Mouse (Mus musculus): Measurements from ENCODE around the gene Ucp2.

Gene Ucp2

GRCm38 (mm10) chr7:100493117-100493483 lies at the start of gene Ucp2:
Gene Ucp2, plus strand, starts transcription at chr7:100493337.
- DNase-seq (ENCODE audit: low read depth): peak; percentile 65

DNA sequence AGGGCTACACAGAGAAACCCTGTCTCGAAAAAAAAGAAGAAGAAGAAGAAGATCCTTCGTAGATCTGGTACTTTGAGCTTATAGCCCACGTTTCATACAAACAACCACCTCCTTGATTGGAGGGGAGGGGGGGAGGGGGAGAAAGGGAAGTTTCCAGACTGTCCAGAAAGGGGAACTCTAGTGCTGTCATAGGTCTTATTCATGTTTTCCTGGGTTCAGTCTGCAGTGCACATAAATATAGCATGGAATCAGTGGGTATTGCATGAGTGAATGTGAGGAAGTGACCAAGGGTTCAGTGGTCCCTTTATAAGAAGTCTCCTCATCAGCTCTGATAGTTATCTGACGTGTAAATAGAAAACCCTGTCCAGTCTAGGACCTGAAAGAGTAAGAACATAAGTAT lies 49.4 kb upstream of the Ucp2 start:
- no peak for DNase-seq (ENCODE audit: low read depth)

- peak; percentile 17 for DNase-seq (ENCODE audit: low read depth)
Observed at GRCm38 (mm10) chr7:100446271-100446670, 46.9 kb upstream of the Ucp2 start.

DNA sequence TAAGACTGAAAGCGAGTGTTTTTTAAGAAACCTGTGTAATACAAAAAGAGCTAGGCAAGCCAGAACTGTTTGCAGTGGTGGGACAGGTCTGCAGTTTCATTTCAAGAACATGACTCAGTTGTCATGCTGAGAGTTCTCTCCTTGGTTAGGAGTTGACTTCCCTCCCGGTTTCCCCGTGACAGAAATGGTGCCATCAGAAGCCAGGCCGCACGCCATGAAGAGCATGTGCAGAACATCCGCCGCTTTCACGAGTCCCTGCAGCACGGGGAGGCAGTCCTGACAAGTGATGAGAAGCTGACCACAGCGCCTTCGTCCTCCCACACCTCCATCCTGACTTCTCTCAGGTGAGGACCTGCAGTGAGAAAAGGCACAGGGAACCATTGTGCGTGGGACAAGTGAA lies 44.6 kb upstream of the Ucp2 start:
- DNase-seq (ENCODE audit: low read depth): no peak

DNA sequence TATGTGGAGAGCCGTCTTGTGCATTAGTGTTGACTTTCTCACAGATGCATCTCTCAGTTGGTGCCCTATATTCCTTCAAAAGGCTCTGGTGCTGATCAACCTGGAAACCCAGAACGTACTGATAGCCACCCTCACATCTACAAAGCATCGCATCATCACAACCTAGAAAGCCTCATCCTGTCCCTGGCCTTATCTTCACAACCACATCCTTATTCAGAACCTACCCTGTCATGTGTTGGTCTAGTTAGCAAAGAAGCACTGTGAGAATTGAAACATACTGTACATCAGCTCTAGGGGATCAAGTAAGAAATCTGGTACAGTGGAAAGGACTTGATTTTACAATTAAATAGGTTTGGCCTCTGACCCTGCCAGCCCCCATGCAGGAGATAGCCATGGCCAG lies 44.2 kb upstream of the Ucp2 start:
- no peak for DNase-seq (ENCODE audit: low read depth)

- no peak for DNase-seq (ENCODE audit: low read depth)
Observed at GRCm38 (mm10) chr7:100458153-100458552, 35.0 kb upstream of the Ucp2 start.

GRCm38 (mm10) chr7:100459862-100460261 lies 33.3 kb upstream of the Ucp2 start:
- no peak for DNase-seq (ENCODE audit: low read depth)

DNA sequence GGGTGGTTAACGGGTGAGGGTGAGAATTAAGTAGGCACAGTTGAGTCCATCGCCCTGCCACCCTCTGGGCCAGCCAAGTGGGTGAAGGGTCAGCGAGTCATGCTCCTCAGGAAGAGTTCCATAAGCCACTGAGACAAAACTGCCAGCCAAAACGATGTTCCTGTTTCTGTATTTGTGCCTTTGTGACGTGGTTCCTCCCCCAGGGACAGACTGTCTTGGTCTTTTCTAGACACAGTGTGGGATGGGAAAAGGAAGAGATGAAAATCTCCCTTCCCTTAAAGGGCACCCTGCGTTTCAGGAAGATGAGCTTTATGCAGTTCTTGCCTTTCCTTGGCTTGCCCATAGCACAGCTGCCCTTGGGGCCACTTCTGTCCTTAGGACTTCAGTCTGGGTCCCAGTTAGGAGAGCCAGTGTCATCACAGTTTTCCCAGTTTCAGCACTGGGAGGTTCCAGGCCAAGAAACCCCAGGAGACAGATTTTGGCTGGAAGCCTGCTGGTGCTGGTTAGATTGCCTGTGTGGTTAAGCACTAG lies 31.5 kb upstream of the Ucp2 start:
- peak; percentile 59 for DNase-seq (ENCODE audit: low read depth)

DNA sequence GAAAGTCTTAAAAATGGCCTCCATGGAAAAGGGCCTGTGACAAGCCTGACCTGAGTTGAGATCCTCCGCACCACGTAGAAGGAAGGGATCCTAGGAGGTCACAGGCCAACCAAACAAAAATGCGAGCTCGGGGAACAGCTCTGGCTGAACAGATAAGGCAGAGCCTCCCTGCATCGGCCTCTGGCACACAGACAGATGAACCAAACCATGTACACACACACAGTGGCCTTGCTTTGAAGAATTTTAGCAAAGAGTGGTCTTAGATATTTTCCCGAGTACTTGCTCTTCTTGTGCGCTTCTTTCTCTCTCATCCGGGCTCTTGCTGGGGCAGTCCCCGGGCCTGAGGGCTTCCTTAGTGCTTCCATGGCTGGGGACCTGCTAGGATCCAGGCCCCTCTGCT lies 29.9 kb upstream of the Ucp2 start:
- no peak for DNase-seq (ENCODE audit: low read depth)

DNA sequence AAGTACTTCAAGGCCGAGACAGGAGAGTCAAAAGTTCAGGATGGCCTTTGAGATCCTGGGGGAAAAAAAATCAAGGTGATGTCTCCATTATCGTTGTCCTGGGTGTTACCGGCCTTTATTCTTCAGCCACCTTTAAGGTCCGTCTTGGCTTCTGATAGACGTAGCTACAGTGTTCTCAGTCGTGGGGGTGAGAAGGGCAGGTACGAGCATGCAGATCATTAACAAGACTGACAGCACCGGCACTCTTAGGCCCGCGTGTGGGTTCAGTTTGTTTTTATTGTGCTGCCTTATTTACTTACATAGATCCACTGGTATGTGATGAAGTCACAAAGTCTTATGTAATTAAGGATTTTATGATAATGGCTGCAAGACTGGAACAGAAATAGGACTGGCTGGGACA lies 29.4 kb upstream of the Ucp2 start:
- DNase-seq (ENCODE audit: low read depth): no peak

DNA sequence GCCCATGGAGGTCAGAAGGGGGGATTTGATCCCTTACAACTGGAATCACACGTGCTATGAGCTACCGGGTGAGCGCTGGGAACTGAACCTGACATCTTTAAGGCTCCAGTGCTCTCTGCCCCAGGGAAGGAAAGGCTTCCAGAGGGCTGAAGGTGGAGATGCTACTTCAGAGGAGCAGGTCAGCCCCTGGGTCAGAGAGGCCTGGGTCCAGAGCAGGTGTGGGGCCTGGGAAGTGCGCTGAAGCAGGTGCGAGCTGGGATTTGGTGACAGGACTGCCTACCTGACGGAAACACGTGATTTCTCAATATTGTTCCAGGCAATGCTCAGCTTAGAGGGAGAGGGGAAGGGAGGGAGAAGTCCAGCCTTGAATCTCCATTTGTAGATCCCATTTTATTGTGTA lies 28.9 kb upstream of the Ucp2 start:
- DNase-seq (ENCODE audit: low read depth): no peak

DNA sequence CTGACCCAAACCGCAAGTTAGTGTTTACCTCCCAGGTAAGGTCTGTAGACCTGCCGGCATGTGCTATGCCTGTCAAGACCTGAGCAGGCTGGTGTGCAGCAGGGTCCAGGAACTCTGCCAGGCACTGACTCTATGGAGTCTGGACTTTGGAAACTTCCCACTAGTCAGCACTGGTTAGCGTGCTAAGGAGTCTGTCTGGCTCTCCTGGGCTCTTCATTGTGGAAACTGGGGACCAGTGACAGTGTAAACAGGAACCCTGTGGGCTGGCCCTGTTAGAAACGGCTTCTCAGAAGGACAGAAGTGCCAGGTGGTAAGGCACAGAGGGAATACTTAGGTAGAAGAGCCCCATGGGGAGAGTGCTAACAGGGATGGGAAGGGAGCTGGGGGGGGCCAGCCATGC lies 27.9 kb upstream of the Ucp2 start:
- peak; percentile 58 for DNase-seq (ENCODE audit: low read depth)

DNA sequence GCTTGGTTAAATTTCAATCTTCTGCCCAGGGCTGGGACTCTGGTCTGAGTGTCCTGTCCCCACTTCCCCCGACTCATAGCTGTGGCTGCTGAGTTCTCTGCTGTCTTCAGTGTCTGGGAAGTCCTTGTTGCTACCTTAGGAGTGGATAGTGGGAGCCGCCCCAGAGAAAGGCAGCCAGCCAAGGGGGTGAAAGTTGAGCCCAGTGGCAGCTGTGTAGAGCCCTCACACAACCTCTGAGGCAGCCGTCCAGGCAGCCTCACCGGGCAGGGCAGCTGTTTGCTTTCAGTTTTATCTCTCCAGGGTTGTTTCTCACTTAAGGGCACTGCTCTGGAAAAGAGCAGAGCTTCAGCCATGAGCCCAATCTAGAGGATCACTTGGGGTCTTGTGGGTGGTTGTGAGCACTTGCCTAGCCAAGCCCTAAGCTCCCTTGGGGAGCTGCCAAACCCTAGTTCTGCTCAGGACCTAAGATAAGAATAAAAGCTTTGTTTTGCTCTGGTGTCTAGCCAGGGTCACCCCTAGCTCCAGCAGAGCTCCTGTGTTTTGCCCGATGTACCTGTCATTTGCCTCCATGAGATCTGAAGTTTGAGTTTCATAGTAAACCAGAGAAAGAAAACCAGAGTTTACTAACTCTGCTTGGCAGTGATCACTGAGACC lies 27.4 kb upstream of the Ucp2 start:
- peak; percentile 85 for DNase-seq (ENCODE audit: low read depth)

DNA sequence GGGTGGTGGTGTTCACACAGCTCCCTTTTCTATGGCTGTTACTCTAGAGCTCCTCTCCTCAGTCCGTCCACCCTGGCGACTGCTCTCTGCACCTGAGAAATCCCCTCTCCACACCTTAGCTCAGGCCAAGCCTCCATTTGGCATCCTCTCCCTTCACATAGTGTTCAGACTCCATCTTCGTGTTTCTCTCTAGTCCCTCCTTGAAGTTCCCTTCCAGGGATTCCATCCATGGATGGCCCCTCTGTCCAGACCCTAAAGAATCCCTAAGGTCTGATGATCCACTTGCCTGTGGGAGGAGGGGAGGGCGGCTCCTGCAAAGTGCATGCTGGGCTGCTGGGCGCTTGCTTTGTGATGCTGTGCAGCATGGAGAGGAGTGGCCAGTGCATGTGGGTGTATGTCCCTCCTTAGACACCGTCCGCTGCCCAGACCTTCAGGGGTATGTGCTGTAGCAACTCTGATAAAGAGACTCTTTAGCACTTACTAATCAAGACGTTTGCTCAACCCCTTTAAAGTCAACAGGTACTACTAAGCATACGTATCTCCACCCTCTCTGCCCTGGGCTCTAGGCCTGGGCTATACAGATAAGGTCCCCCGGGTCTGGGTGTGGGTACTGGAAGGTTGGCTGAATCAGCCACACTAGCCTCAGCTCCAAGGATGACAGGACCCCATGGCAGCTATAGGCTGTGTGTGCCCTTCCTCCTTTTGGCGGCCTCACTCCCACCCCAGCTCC lies 26.2 kb upstream of the Ucp2 start:
- no peak for DNase-seq (ENCODE audit: low read depth)

DNA sequence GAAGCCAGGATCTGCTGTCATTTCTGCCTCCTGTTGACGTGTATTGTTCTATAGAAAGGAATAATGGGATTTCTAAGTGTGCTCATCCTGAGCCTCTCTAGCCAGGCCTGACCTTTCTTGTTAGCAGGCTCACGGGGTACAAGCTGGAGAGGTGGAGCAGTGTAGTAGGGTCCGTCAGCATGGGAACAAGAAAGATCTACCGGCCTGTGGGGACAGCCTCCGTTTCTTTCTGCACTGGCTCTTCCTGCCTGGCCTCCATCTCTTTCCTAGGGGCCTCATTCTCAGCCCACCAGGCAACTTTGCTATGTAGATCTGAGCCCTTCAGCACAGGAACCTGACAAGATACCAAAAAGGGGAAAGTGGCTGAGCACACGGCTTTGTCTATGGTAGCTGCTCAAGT lies 24.4 kb upstream of the Ucp2 start:
- no peak for DNase-seq (ENCODE audit: low read depth)

DNA sequence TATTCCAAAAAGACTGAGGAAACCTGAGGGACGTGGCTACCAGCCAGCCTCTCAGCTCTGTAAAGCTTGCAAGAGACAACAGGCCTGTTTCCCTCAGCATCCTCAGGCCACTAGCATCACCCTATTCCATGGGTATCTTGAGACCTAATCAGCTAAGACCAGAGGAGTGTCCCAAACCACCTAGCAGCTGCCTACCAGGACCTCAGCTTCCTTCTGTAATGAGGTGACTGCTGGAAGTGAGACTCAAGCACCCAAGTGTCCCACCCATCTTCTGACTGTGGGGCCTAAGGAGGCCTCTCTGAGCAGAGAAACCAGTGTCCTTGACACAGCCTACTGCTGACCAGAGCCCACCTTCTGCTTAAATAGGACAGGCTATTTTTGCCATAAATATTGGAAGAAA lies 23.6 kb upstream of the Ucp2 start:
- no peak for DNase-seq (ENCODE audit: low read depth)

DNA sequence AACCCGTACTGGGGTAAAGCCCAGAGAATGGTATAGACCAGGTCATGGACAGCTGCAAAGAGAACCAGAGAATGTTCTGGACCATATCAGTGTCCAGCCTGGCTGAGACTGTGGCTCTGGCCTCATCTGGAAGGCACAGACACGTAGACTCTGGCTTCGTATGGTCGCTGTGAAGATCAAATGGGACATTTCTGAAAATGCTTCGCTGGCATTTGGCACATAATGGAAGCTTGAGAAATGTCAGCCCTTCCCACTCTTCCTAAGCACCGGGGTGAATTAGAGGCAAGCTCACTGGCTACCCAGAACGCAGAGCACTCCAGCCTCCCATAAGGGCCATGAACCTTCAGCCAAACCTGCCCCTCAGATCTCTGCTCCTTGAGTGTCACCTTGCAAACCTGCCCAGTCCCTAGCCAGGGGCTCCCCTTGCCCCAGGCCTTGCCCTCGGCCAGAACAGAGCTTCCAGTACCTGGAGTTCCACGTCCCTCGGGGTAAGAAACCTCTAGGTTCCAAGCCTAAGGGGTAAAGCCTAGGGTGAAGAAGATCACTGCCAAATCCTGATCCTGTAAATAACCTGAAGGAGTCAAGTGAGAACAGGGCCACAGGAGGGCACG lies 22.2 kb upstream of the Ucp2 start:
- DNase-seq (ENCODE audit: low read depth): no peak

GRCm38 (mm10) chr7:100471407-100471797 lies 21.7 kb upstream of the Ucp2 start:
- DNase-seq (ENCODE audit: low read depth): no peak

DNA sequence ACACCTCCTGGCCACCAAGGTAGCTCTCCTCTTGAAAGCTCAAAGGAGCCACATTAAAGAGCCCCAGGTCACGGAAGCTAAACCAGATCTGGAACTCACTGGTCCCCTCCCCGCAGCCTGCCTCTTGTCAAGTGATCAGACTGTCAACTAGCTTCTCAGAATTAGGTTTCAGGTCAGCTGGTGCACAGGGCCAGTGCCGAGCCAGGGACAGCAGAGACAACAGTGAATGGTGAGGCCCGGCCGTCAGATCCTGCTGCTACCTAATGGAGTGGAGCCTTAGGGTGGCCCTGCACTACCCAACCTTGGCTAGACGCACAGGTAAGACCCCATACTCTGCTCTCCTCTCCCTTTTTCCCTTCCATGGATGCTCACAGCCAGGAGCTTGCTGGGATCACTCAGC lies 20.4 kb upstream of the Ucp2 start, which contains the start of gene Ucp3:
Gene Ucp3 (plus strand): TSS at position 214 of the 400 bp plus-strand sequence.
- no peak for DNase-seq (ENCODE audit: low read depth)

- DNase-seq (ENCODE audit: low read depth): no peak
Observed at GRCm38 (mm10) chr7:100473846-100474454, 19.2 kb upstream of the Ucp2 start.

DNA sequence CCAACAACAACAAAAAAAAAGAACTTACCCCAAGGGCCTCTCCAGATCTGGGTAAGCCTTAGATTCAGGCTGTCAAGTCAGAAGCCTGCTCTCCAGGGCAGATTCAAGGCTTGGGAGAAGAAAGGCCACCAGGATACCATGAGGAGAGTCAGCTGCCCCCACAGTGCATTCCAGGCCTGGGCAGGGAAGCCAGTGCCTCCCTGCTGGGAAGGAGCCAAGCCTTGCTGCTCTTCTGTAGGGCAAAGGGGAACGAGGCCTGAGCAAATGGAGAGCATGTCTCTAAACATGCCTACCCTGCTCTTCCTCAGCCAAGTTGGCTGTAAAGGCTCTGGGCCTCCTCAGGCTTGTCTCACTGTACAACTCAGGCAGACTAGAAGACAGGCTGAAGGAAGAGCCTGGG lies 18.5 kb upstream of the Ucp2 start:
- peak; percentile 70 for DNase-seq (ENCODE audit: low read depth)

- no peak for DNase-seq (ENCODE audit: low read depth)
Observed at GRCm38 (mm10) chr7:100479100-100479822, 13.9 kb upstream of the Ucp2 start.

Data from NIH3T3 (cell line).